Comparison of ENCODE assay signal across 8 mouse cellular contexts in genomic region chr11:75732434-75733226, GRCm38 (mm10). TPM values are rescaled to one million over a fixed set of nuclear protein-coding genes. Genes with fewer than 3 reads are reported as not detected.
A peak's percentile ranks its signal among the peaks of the same experiment; 100 is the strongest.
DNase-seq lines count a peak whose midpoint lies in the region; ATAC-seq and TF ChIP-seq lines count a peak whose summit lies in the region.

Ywhae (plus strand) TSS chr11:75732869.

- WGBS in hindbrain, embryonic 14.5 days, result under 1% methylated on average over 61 of the region's 76 CpGs

- H3K27ac ChIP-seq in hindbrain, embryonic 14.5 days, result peak within 1 kb of the TSS; percentile 99

- TF ChIP-seq CTCF in Patski (IDR thresholded peaks at IDR 0.05), result no peak

- CTCF ChIA-PET in Patski (lab: Charles Lee), result no interaction called here

- H3K4me2 ChIP-seq in hindbrain, embryonic 14.5 days (replicated peaks), result peak within 1 kb of the TSS; percentile 76

- H3K4me1 ChIP-seq in hindbrain, embryonic 14.5 days (replicated peaks; ENCODE audit: control insufficient read depth, insufficient read depth, low read length), result peaks cover 40% of the 10 kb centered on the region

- no peaks in the 10 kb centered on the region for H3K9me3 ChIP-seq in hindbrain, embryonic 14.5 days (ENCODE audit: control insufficient read depth, low read length)

- DNase-seq in Patski (ENCODE audit: low read depth, low spot score), result peak; percentile 71
- DNase-seq in cerebellum, postnatal 14 days, result peak; percentile 92 to 93
- DNase-seq in frontal cortex, postnatal 25 days (ENCODE audit: low spot score in 2 of 2), result peak; percentile 81 to 87
- peak; percentile 91 for DNase-seq in hindbrain, embryonic 14.5 days (ENCODE audit: low spot score)
- DNase-seq in layer of hippocampus, postnatal 36 days, result peak; percentile 89 to 90
- peak; percentile 94 for DNase-seq in lung, postnatal 36 days
- DNase-seq in retina, postnatal 1 day, result peak; percentile 98
- DNase-seq in urinary bladder, adult 2 months (ENCODE audit: low spot score), result no peak

- peak within 1 kb of the TSS; percentile 86 for H3K4me3 ChIP-seq in hindbrain, embryonic 14.5 days (replicated peaks; ENCODE audit: low read length)

- in situ Hi-C loops in Patski (cut with MboI; ENCODE audit: low pct_unique_long_range_greater_than_20kb), result no loop called here

- H3K27me3 ChIP-seq in Patski, result no peaks in the 10 kb centered on the region
- no peaks in the 10 kb centered on the region for H3K27me3 ChIP-seq in hindbrain, embryonic 14.5 days (ENCODE audit: control insufficient read depth, insufficient read depth, low read length)

- ATAC-seq in Patski, result peak; percentile 57
- peak; percentile 92 for ATAC-seq in hindbrain, embryonic 14.5 days (ENCODE audit: low FRiP score)

- peaks cover under 1% of the 10 kb centered on the region; the same call in 1 of the 2 replicates for H3K36me3 ChIP-seq in hindbrain, embryonic 14.5 days (replicated peaks; ENCODE audit: control insufficient read depth, insufficient read depth)

- H3K9ac ChIP-seq in hindbrain, embryonic 14.5 days, result peak within 1 kb of the TSS; percentile 97

- POLR2A ChIA-PET in Patski (lab: Charles Lee), result interaction anchor here (0.6 to 1.2 kb wide), 5 partner anchors 19 to 1756 kb away, joined by 3 to 6 read pairs (median 4); no protein-coding TSS in a partner anchor

RNA-seq across cellular contexts. Expression of gene Ywhae, which starts in this region (rescaled TPM):
- polyA plus RNA-seq in Patski (2021), result 860 TPM
- polyA plus RNA-seq in hindbrain, embryonic 14.5 days (2014; fragmentation: Nextera tagmentation; extraction: Ambion mirVana), result 1,491 and 1,607 TPM in 2 replicates
- total RNA-seq in layer of hippocampus, postnatal 36 days (2021), result 1,000 to 10,000 TPM; 1,159 to 1,269 TPM
- 334 and 359 TPM in 2 replicates for polyA plus RNA-seq in urinary bladder, adult 2 months (2012; rRNA removed)
